Mouse (Mus musculus): ENCODE measurements around the gene 6330409D20Rik. TPM values are rescaled to one million over a fixed set of nuclear protein-coding genes. Genes with fewer than 3 reads are reported as not detected.

6330409D20Rik gene
- polyA plus RNA-seq, 1 experiment: not detected

GRCm38 (mm10) chr2:32699680-32700079 is 41.1 kb downstream of the 6330409D20Rik start:
- DNase-seq (ENCODE audit: low read depth): no peak

GRCm38 (mm10) chr2:32694691-32695090 is 46.1 kb downstream of the 6330409D20Rik start:
- no peak for DNase-seq (ENCODE audit: low read depth)

GRCm38 (mm10) chr2:32693823-32694411 is 46.9 kb downstream of the 6330409D20Rik start:
- no peak for DNase-seq (ENCODE audit: low read depth)

- no peak for DNase-seq (ENCODE audit: low read depth)
Measured at GRCm38 (mm10) chr2:32693282-32693681, 47.5 kb downstream of the 6330409D20Rik start.

GRCm38 (mm10) chr2:32692496-32692895 is 48.3 kb downstream of the 6330409D20Rik start:
- DNase-seq (ENCODE audit: low read depth): no peak

- no peak for DNase-seq (ENCODE audit: low read depth)
Measured at GRCm38 (mm10) chr2:32691041-32691440, 49.8 kb downstream of the 6330409D20Rik start.

GRCm38 (mm10) chr2:32689420-32689819 is 51.4 kb downstream of the 6330409D20Rik start:
- DNase-seq (ENCODE audit: low read depth): no peak

- no peak for DNase-seq (ENCODE audit: low read depth)
Measured at GRCm38 (mm10) chr2:32687562-32687961, 53.3 kb downstream of the 6330409D20Rik start.

- no peak for DNase-seq (ENCODE audit: low read depth)
Measured at GRCm38 (mm10) chr2:32686640-32687039, 54.2 kb downstream of the 6330409D20Rik start.

GRCm38 (mm10) chr2:32685807-32686206 is 55.0 kb downstream of the 6330409D20Rik start:
- no peak for DNase-seq (ENCODE audit: low read depth)

- no peak for DNase-seq (ENCODE audit: low read depth)
Measured at GRCm38 (mm10) chr2:32684681-32685428, 56.0 kb downstream of the 6330409D20Rik start.

- no peak for DNase-seq (ENCODE audit: low read depth)
Measured at GRCm38 (mm10) chr2:32683701-32684100, 57.1 kb downstream of the 6330409D20Rik start.

- DNase-seq (ENCODE audit: low read depth): no peak
Measured at GRCm38 (mm10) chr2:32682721-32683417, 57.9 kb downstream of the 6330409D20Rik start.

Other genes starting within 250 kb of the 6330409D20Rik start
- gene Fam102a, start 205.7 kb downstream of the 6330409D20Rik start, polyA plus RNA-seq (2012; rRNA removed): 23.8 and 31.3 TPM in 2 replicates
- gene Dpm2, start 170.2 kb downstream of the 6330409D20Rik start, polyA plus RNA-seq (2012; rRNA removed): 138 and 191 TPM in 2 replicates
- gene Pip5kl1, start 166.2 kb downstream of the 6330409D20Rik start, polyA plus RNA-seq (2012; rRNA removed): 0.11 and 0.24 TPM in 2 replicates
- gene 9430097D07Rik, start 165.3 kb downstream of the 6330409D20Rik start, polyA plus RNA-seq (2012; rRNA removed): not detected in 2 replicates
- gene St6galnac4, start 153.9 kb downstream of the 6330409D20Rik start, polyA plus RNA-seq (2012; rRNA removed): 40.7 and 48.2 TPM in 2 replicates
- 44.6 and 46.1 TPM in 2 replicates for gene St6galnac6, start 141.3 kb downstream of the 6330409D20Rik start, polyA plus RNA-seq (2012; rRNA removed)
- 25.9 and 35.2 TPM in 2 replicates for gene Ak1, start 119.3 kb downstream of the 6330409D20Rik start, polyA plus RNA-seq (2012; rRNA removed)
- gene Eng, start 94.4 kb downstream of the 6330409D20Rik start, polyA plus RNA-seq (2012; rRNA removed): 109 TPM in 2 replicates
- gene Fpgs, start 36.9 kb downstream of the 6330409D20Rik start, polyA plus RNA-seq (2012; rRNA removed): 109 and 124 TPM in 2 replicates
- gene Cdk9, start 27.9 kb downstream of the 6330409D20Rik start, polyA plus RNA-seq (2012; rRNA removed): 112 and 115 TPM in 2 replicates
- gene Sh2d3c, start 20.0 kb downstream of the 6330409D20Rik start, polyA plus RNA-seq (2012; rRNA removed): 35.5 and 38.0 TPM in 2 replicates
- gene Tor2a, start 16.2 kb upstream of the 6330409D20Rik start, polyA plus RNA-seq (2012; rRNA removed): 67.5 and 71.1 TPM in 2 replicates
- 2.7 and 4.2 TPM in 2 replicates for gene Ttc16, start 34.6 kb upstream of the 6330409D20Rik start, polyA plus RNA-seq (2012; rRNA removed)
- gene Ptrh1, start 34.8 kb upstream of the 6330409D20Rik start, polyA plus RNA-seq (2012; rRNA removed): 5.0 and 7.6 TPM in 2 replicates
- 0.39 and 0.77 TPM in 2 replicates for gene Cfap157, start 43.4 kb upstream of the 6330409D20Rik start, polyA plus RNA-seq (2012; rRNA removed)
- gene Stxbp1, start 106.2 kb upstream of the 6330409D20Rik start, polyA plus RNA-seq (2012; rRNA removed): 8.2 and 13.8 TPM in 2 replicates
- 41.8 and 48.6 TPM in 2 replicates for gene Fam129b, start 135.1 kb upstream of the 6330409D20Rik start, polyA plus RNA-seq (2012; rRNA removed)
- gene Rpl12, start 220.5 kb upstream of the 6330409D20Rik start, polyA plus RNA-seq (2012; rRNA removed): 226 and 300 TPM in 2 replicates
- gene Lrsam1, start 220.6 kb upstream of the 6330409D20Rik start, polyA plus RNA-seq (2012; rRNA removed): 18.6 and 19.3 TPM in 2 replicates
- 52.5 and 53.7 TPM in 2 replicates for gene Slc2a8, start 241.1 kb upstream of the 6330409D20Rik start, polyA plus RNA-seq (2012; rRNA removed)